Mouse (Mus musculus) MEL (cell line): ENCODE data around the gene Rcsd1. TPM values are rescaled to one million over a fixed set of nuclear protein-coding genes. Genes with fewer than 3 reads are reported as not detected.

Experiments used
- DNase-seq: peaks from one replicate; pipeline ENCODE4 v3.0.0; 2011; ENCODE audit warnings: low read depth, low spot score
- H3K27ac ChIP-seq: 2 replicates; pipeline ENCODE4 v1.5.1; 2012; ENCODE audit warnings: low read depth, mild to moderate bottlenecking, control low read depth, low read length, moderate library complexity; ENCODE audit not compliant: control insufficient read depth
- H3K27me3 ChIP-seq, 2 experiments: fragments of 150-350 bp in 1 of 2; sonication (generic) in 1 of 2; 2 replicates each; pipeline ENCODE4 v1.6.1; 2012; ENCODE audit warnings: low read length in 2 of 2, mild to moderate bottlenecking in 2 of 2, improper control_type of control experiment in 1 of 2, moderate library complexity in 1 of 2; ENCODE audit not compliant: insufficient read depth in 2 of 2, control insufficient read depth in 1 of 2
- H3K36me3 ChIP-seq, 2 experiments: 2 replicates each; pipeline ENCODE4 v1.6.1; 2012 to 2014; ENCODE audit warnings: low read length in 2 of 2, improper control_type of control experiment in 1 of 2, inconsistent platforms in 1 of 2, mild to moderate bottlenecking in 1 of 2; ENCODE audit not compliant: insufficient read depth in 2 of 2, control insufficient read depth in 1 of 2
- H3K4me1 ChIP-seq, 2 experiments: fragments of 150-350 bp in 1 of 2; sonication (generic) in 1 of 2; 2 replicates each; pipeline ENCODE4 v1.6.1; 2012; ENCODE audit warnings: low read length in 2 of 2, improper control_type of control experiment in 1 of 2, mild to moderate bottlenecking in 1 of 2; ENCODE audit not compliant: insufficient read depth in 2 of 2, control insufficient read depth in 1 of 2
- H3K4me3 ChIP-seq, 2 experiments: fragments of 150-350 bp in 1 of 2; sonication (generic) in 1 of 2; 2 replicates each; pipeline ENCODE4 v1.5.1; 2012; ENCODE audit warnings: low read depth in 2 of 2, low read length in 2 of 2, mild to moderate bottlenecking in 2 of 2, moderate library complexity in 2 of 2, control low read depth in 1 of 2, improper control_type of control experiment in 1 of 2; ENCODE audit not compliant: control insufficient read depth in 1 of 2, insufficient read depth in 1 of 2
- H3K79me2 ChIP-seq: 2 replicates; pipeline ENCODE4 v1.6.1; 2012; ENCODE audit warnings: mild to moderate bottlenecking, low read length, moderate library complexity; ENCODE audit not compliant: control insufficient read depth, poor library complexity, insufficient read depth
- H3K9ac ChIP-seq: 2 replicates; pipeline ENCODE4 v1.6.1; 2012; ENCODE audit warnings: low read depth, mild to moderate bottlenecking, control low read depth, low read length, moderate library complexity; ENCODE audit not compliant: control insufficient read depth, poor library complexity, severe bottlenecking
- H3K9me3 ChIP-seq: fragments of 150-350 bp; sonication (generic); replicated peaks from 2 replicates; pipeline ENCODE4 v1.6.1; 2012; ENCODE audit warnings: mild to moderate bottlenecking, low read length, improper control_type of control experiment, moderate library complexity; ENCODE audit not compliant: insufficient read depth
- GATA1 ChIP-seq: IDR thresholded peaks from 2 replicates; pipeline ENCODE4 v1.6.1; 2011; ENCODE audit warnings: low read depth, low read length, improper control_type of control experiment
- JUND ChIP-seq: IDR thresholded peaks from 2 replicates; pipeline ENCODE4 v1.6.1; 2011; ENCODE audit warnings: low read depth, mild to moderate bottlenecking, improper control_type of control experiment, low read length
- KAT2A ChIP-seq: conservative IDR thresholded peaks from 2 replicates; pipeline ENCODE4 v1.6.1; 2012; ENCODE audit warnings: low read depth, low read length, improper control_type of control experiment, inconsistent platforms
- MAFK ChIP-seq: IDR thresholded peaks from 2 replicates; pipeline ENCODE4 v1.6.1; 2011; ENCODE audit warnings: low read depth, mild to moderate bottlenecking, low read length, improper control_type of control experiment, borderline replicate concordance
- MAX ChIP-seq: IDR thresholded peaks from 2 replicates; pipeline ENCODE4 v1.6.1; 2011; ENCODE audit warnings: low read length, improper control_type of control experiment
- MAZ ChIP-seq: IDR thresholded peaks from 2 replicates; pipeline ENCODE4 v1.6.1; 2012; ENCODE audit warnings: low read depth, mild to moderate bottlenecking, inconsistent platforms, low read length, improper control_type of control experiment
- MEF2A ChIP-seq: IDR thresholded peaks from 2 replicates; pipeline ENCODE4 v1.6.1; 2014; ENCODE audit warnings: low read depth, mild to moderate bottlenecking, inconsistent platforms, low read length, improper control_type of control experiment; ENCODE audit not compliant: poor library complexity, insufficient replicate concordance, severe bottlenecking; ENCODE audit errors: extremely low read depth
- MYC ChIP-seq: IDR thresholded peaks from 2 replicates; pipeline ENCODE4 v1.6.1; 2011; ENCODE audit warnings: low read depth, mild to moderate bottlenecking, low read length, improper control_type of control experiment, moderate library complexity
- NELFE ChIP-seq: IDR thresholded peaks from 2 replicates; pipeline ENCODE4 v1.6.1; 2011; ENCODE audit warnings: low read depth, low read length, improper control_type of control experiment
- NRF1 ChIP-seq: IDR thresholded peaks from 2 replicates; pipeline ENCODE4 v1.6.1; 2014; ENCODE audit warnings: low read depth, mild to moderate bottlenecking, inconsistent platforms, low read length, improper control_type of control experiment, moderate library complexity; ENCODE audit not compliant: poor library complexity, insufficient read depth, severe bottlenecking
- POLR2AphosphoS2 ChIP-seq: IDR thresholded peaks from 2 replicates; pipeline ENCODE4 v1.6.1; 2011; ENCODE audit warnings: low read length, improper control_type of control experiment
- RAD21 ChIP-seq: IDR thresholded peaks from 2 replicates; pipeline ENCODE4 v1.6.1; 2011; ENCODE audit warnings: mild to moderate bottlenecking, low read depth, low read length, improper control_type of control experiment
- RCOR1 ChIP-seq: IDR thresholded peaks from 2 replicates; pipeline ENCODE4 v1.6.1; 2012; ENCODE audit warnings: low read depth, mild to moderate bottlenecking, inconsistent platforms, low read length, improper control_type of control experiment
- SIN3A ChIP-seq: IDR thresholded peaks from 2 replicates; pipeline ENCODE4 v1.6.1; 2012; ENCODE audit warnings: low read length, improper control_type of control experiment, inconsistent platforms
- TCF12 ChIP-seq: IDR thresholded peaks from 2 replicates; pipeline ENCODE4 v1.6.1; 2014; ENCODE audit warnings: low read depth, mild to moderate bottlenecking, inconsistent platforms, low read length, improper control_type of control experiment, moderate library complexity
- USF2 ChIP-seq, 2 experiments: IDR thresholded peaks; 2 replicates each; pipeline ENCODE4 v1.6.1; 2011 to 2012; ENCODE audit warnings: improper control_type of control experiment in 2 of 2, low read length in 2 of 2, borderline replicate concordance in 1 of 2, inconsistent platforms in 1 of 2, low read depth in 1 of 2, mild to moderate bottlenecking in 1 of 2; ENCODE audit not compliant: insufficient read depth in 1 of 2
- ZMIZ1 ChIP-seq: IDR thresholded peaks from 2 replicates; pipeline ENCODE4 v1.6.1; 2012; ENCODE audit warnings: low read depth, mild to moderate bottlenecking, inconsistent platforms, low read length, improper control_type of control experiment, moderate library complexity
- polyA plus RNA-seq, 2 experiments: library from polyadenylated mRNA; stranded (reverse) in 1 of 2; unstranded in 1 of 2; fragments of >175 nt in 1 of 2; fragments of >200 nt in 1 of 2; gene quantifications; 2 replicates each; pipeline versions ENCODE4 v1.2.1 to v1.2.4; 2012; ENCODE audit warnings: low replicate concordance in 2 of 2, low read depth in 1 of 2; ENCODE audit not compliant: insufficient read length in 2 of 2, insufficient read depth in 1 of 2, missing spikeins in 1 of 2
- total RNA-seq: library from RNA; depleted of rRNA; stranded (reverse); fragments of 300-350 nt; gene quantifications from 2 replicates; pipeline ENCODE4 v1.2.3, GENCODE M21; 2012

Rcsd1 gene
- total and polyA plus RNA-seq, 3 experiments = 19.0 to 38.0 TPM; not detected in 1

- H3K4me3 ChIP-seq = no peak overlapping the region
- no peak for DNase-seq
- H3K27me3 ChIP-seq = 0 out of 4 replicates have a peak, but pooled peaks cover 0 to 2% of the 10 kb centered on the region in 2 experiments
- H3K9ac ChIP-seq = no peak overlapping the region
- H3K27ac ChIP-seq = no peak overlapping the region
- H3K36me3 ChIP-seq = no peaks in the 10 kb centered on the region
- H3K9me3 ChIP-seq = no peaks in the 10 kb centered on the region
- H3K4me1 ChIP-seq = 0 out of 4 replicates have a peak, but pooled peaks cover 0 to 5% of the 10 kb centered on the region in 2 experiments
- no peaks in the 10 kb centered on the region for H3K79me2 ChIP-seq
- TF ChIP-seq KAT2A (no peak), MAZ (no peak), RCOR1 (no peak), MEF2A (no peak), SIN3A (no peak), GATA1 (no peak), POLR2AphosphoS2 (no peak), JUND (no peak), NRF1 (no peak), ZMIZ1 (no peak), TCF12 (no peak), NELFE (no peak), MAX (no peak), RAD21 (no peak)
- TF ChIP-seq, all 39 proteins: peak for 0
These were observed 38.5 kb upstream of the Rcsd1 start for GRCm38 (mm10) chr1:165748053-165748452.

GRCm38 (mm10) chr1:165741989-165742388, 32.4 kb upstream of the Rcsd1 start:
- H3K9ac ChIP-seq = no peak overlapping the region
- no peaks in the 10 kb centered on the region for H3K9me3 ChIP-seq
- H3K27ac ChIP-seq = no peak overlapping the region
- TF ChIP-seq POLR2AphosphoS2 = no peak
- TF ChIP-seq RAD21 = no peak
- no peak for TF ChIP-seq MAFK
- TF ChIP-seq MYC = no peak
- no peak for TF ChIP-seq JUND
- no peak for TF ChIP-seq USF2 (IDR thresholded peaks at IDR 0.05; ENCODE audit: borderline replicate concordance in 1 of 2, insufficient read depth in 1 of 2, low read depth in 1 of 2, low read length in 2 of 2)
- TF ChIP-seq, all 39 proteins: peak for 0
- H3K79me2 ChIP-seq = no peaks in the 10 kb centered on the region
- no peaks in the 10 kb centered on the region for H3K4me1 ChIP-seq
- H3K27me3 ChIP-seq = no peaks in the 10 kb centered on the region
- no peaks in the 10 kb centered on the region for H3K36me3 ChIP-seq
- DNase-seq = no peak
- no peak overlapping the region for H3K4me3 ChIP-seq
